Mouse (Mus musculus): ENCODE results near the gene Usp2.

GRCm38 (mm10) chr9:44017846-44018245 is 49.0 kb upstream of the Usp2 start:
- TF ChIP-seq CHD2 (IDR thresholded peaks at IDR 0.05; ENCODE audit: low read depth, low read length), result no peak
- no peak for TF ChIP-seq ZC3H11A (IDR thresholded peaks at IDR 0.05; ENCODE audit: borderline replicate concordance, low read depth, low read length)
- TF ChIP-seq HCFC1 (IDR thresholded peaks at IDR 0.05; ENCODE audit: borderline replicate concordance, insufficient read depth, low read length), result no peak
